Mouse (Mus musculus) cerebellum, adult 2 months (tissue): ENCODE results near the gene Zmym1. TPM values are rescaled to one million over a fixed set of nuclear protein-coding genes. Genes with fewer than 3 reads are reported as not detected.
"Not testable (repeated sequence)": the region's sequence is repeated elsewhere in the genome, so short reads cannot be mapped to it uniquely, and the experiment has no call there.

ENCODE experiments used
- DNase-seq, 2 experiments: peaks; one replicate each; pipeline ENCODE4 v3.0.0; 2021
- H3K27ac ChIP-seq: fragments of 200-500 bp; 2 replicates; pipeline ENCODE4 v1.5.1; 2012; ENCODE audit warnings: low read length, control low read depth, inconsistent platforms; ENCODE audit not compliant: insufficient read depth
- H3K27me3 ChIP-seq: fragments of 200-500 bp; 2 replicates; pipeline ENCODE4 v1.6.1; 2012; ENCODE audit warnings: inconsistent platforms, mild to moderate bottlenecking, low read length, moderate library complexity; ENCODE audit not compliant: control insufficient read depth, insufficient read depth
- H3K4me1 ChIP-seq: fragments of 200-500 bp; 2 replicates; pipeline ENCODE4 v1.6.1; 2011; ENCODE audit warnings: low read length; ENCODE audit not compliant: control insufficient read depth, insufficient read depth
- H3K4me3 ChIP-seq: fragments of 200-500 bp; replicated peaks from 2 replicates; pipeline ENCODE3; 2011; ENCODE audit warnings: mild to moderate bottlenecking, low read depth, low read length, control low read depth; ENCODE audit not compliant: insufficient read depth
- CTCF ChIP-seq: fragments of 200-500 bp; IDR thresholded peaks from 2 replicates; pipeline ENCODE4 v1.5.1; 2011; ENCODE audit warnings: low read depth, mild to moderate bottlenecking, control low read depth, low read length, moderate library complexity, borderline replicate concordance; ENCODE audit not compliant: insufficient read depth
- POLR2A ChIP-seq: fragments of 200-500 bp; IDR thresholded peaks from 2 replicates; pipeline ENCODE4 v1.6.1; 2011; ENCODE audit warnings: low read length, control low read depth, borderline replicate concordance; ENCODE audit not compliant: insufficient read depth
- WGBS: fragments of 180-500 bp; shearing (Covaris S2); methylation state at CpG from one replicate; pipeline ENCODE4 v1.1.7; 2018; 5-methylcytosine and 5-hydroxymethylcytosine counted together
- polyA plus RNA-seq: library from polyadenylated mRNA; depleted of rRNA; stranded (reverse); fragments of >200 nt; gene quantifications from 2 replicates; pipeline ENCODE4 v1.2.3, GENCODE M21; 2012; rRNA removed

Zmym1 gene
- polyA plus RNA-seq, 1 experiment, result 9.0 TPM

GRCm38 (mm10) chr4:127004384-127004783 is 56.6 kb downstream of the Zmym1 start:
- no peak for DNase-seq
- H3K4me1 ChIP-seq, result peaks cover 5% of the 10 kb centered on the region
- TF ChIP-seq POLR2A (no peak), CTCF (no peak)
- no peak overlapping the region for H3K4me3 ChIP-seq
- H3K27ac ChIP-seq, result no peak overlapping the region
- H3K27me3 ChIP-seq, result no peaks in the 10 kb centered on the region
- 89% methylated on average over 3 of the region's 3 CpGs for WGBS

GRCm38 (mm10) chr4:127000601-127001105 is 60.3 kb downstream of the Zmym1 start:
- no peak for DNase-seq
- Histone ChIP-seq H3K27ac (no peak overlapping the region), H3K27me3 (no peaks in the 10 kb centered on the region), H3K4me3 (no peak overlapping the region), H3K4me1 (peaks cover 5% of the 10 kb centered on the region)
- no peak for TF ChIP-seq POLR2A
- TF ChIP-seq CTCF, result no peak
- 51% methylated on average over 8 of the region's 8 CpGs for WGBS

GRCm38 (mm10) chr4:126999372-126999771 is 61.6 kb downstream of the Zmym1 start:
- not testable (repeated sequence) for H3K27me3 ChIP-seq, DNase-seq, H3K27ac ChIP-seq, H3K4me1 ChIP-seq, H3K4me3 ChIP-seq
- 96% methylated on average over 16 of the region's 16 CpGs for WGBS

Other genes with a start within 250 kb of the Zmym1 start
- gene Zmym4, start 93.0 kb downstream of the Zmym1 start, polyA plus RNA-seq, result 25.7 and 27.6 TPM in 2 replicates
- 130 and 134 TPM in 2 replicates for gene Sfpq, start 39.8 kb downstream of the Zmym1 start, polyA plus RNA-seq
- gene Zmym6, start 16.2 kb upstream of the Zmym1 start, polyA plus RNA-seq, result 35.3 and 37.0 TPM in 2 replicates
- 11.4 and 14.0 TPM in 2 replicates for gene Tmem35b, start 62.5 kb upstream of the Zmym1 start, polyA plus RNA-seq
- 56.1 and 59.8 TPM in 2 replicates for gene Dlgap3, start 108.1 kb upstream of the Zmym1 start, polyA plus RNA-seq
- gene Smim12, start 182.6 kb upstream of the Zmym1 start, polyA plus RNA-seq, result 95.5 and 106 TPM in 2 replicates